Mouse (Mus musculus): ENCODE measurements around the gene Hemk1. TPM values are rescaled to one million over a fixed set of nuclear protein-coding genes. Genes with fewer than 3 reads are reported as not detected.

The Hemk1 gene
- polyA plus RNA-seq, 1 experiment, result 30.2 TPM

GRCm38 (mm10) chr9:107340267-107340859, 2.2 kb upstream of the Hemk1 start, which contains the start of gene 6430571L13Rik:
TSS of gene 6430571L13Rik (plus strand) at chr9:107340602.
- WGBS, result under 1% methylated on average over 34 of the region's 34 CpGs
- Histone ChIP-seq H3K27ac (ENCODE audit: control insufficient read depth, insufficient read depth, low read depth, low read length, poor library complexity) (no peak within 1 kb of the TSS; the same call in 1 of the 2 replicates), H3K4me3 (replicated peaks; ENCODE audit: control insufficient read depth, low read depth, low read length) (peak within 1 kb of the TSS; percentile 60), H3K4me1 (ENCODE audit: control insufficient read depth, insufficient read depth, low read length) (no peaks in the 10 kb centered on the region; the same call in 1 of the 2 replicates)
- TF ChIP-seq CTCF (IDR thresholded peaks at IDR 0.05; ENCODE audit: control insufficient read depth, insufficient read depth, low read length) (no peak), POLR2A (IDR thresholded peaks at IDR 0.05; ENCODE audit: borderline replicate concordance, control insufficient read depth, low read depth, low read length) (no peak)

GRCm38 (mm10) chr9:107336386-107336785, 1.8 kb downstream of the Hemk1 start:
- no peaks in the 10 kb centered on the region; the same call in 1 of the 2 replicates for H3K4me1 ChIP-seq (ENCODE audit: control insufficient read depth, insufficient read depth, low read length)
- 85% methylated on average over 6 of the region's 6 CpGs for WGBS
- H3K4me3 ChIP-seq (replicated peaks; ENCODE audit: control insufficient read depth, low read depth, low read length), result no peak overlapping the region
- no peak overlapping the region for H3K27ac ChIP-seq (ENCODE audit: control insufficient read depth, insufficient read depth, low read depth, low read length, poor library complexity)
- no peak for TF ChIP-seq POLR2A (IDR thresholded peaks at IDR 0.05; ENCODE audit: borderline replicate concordance, control insufficient read depth, low read depth, low read length)
- no peak for TF ChIP-seq CTCF (IDR thresholded peaks at IDR 0.05; ENCODE audit: control insufficient read depth, insufficient read depth, low read length)

- H3K4me3 ChIP-seq (replicated peaks; ENCODE audit: control insufficient read depth, low read depth, low read length), result no peak overlapping the region
- TF ChIP-seq CTCF (IDR thresholded peaks at IDR 0.05; ENCODE audit: control insufficient read depth, insufficient read depth, low read length) (peak; percentile 96), POLR2A (IDR thresholded peaks at IDR 0.05; ENCODE audit: borderline replicate concordance, control insufficient read depth, low read depth, low read length) (no peak)
- H3K27ac ChIP-seq (ENCODE audit: control insufficient read depth, insufficient read depth, low read depth, low read length, poor library complexity), result no peak overlapping the region
- WGBS, result 3% methylated on average over 5 of the region's 5 CpGs
- no peaks in the 10 kb centered on the region; the same call in 1 of the 2 replicates for H3K4me1 ChIP-seq (ENCODE audit: control insufficient read depth, insufficient read depth, low read length)
Observed at GRCm38 (mm10) chr9:107335909-107336308, 2.2 kb downstream of the Hemk1 start.

GRCm38 (mm10) chr9:107335046-107335445, 3.1 kb downstream of the Hemk1 start:
- H3K4me3 ChIP-seq (replicated peaks; ENCODE audit: control insufficient read depth, low read depth, low read length), result no peak overlapping the region
- H3K27ac ChIP-seq (ENCODE audit: control insufficient read depth, insufficient read depth, low read depth, low read length, poor library complexity), result no peak overlapping the region
- H3K4me1 ChIP-seq (ENCODE audit: control insufficient read depth, insufficient read depth, low read length), result no peaks in the 10 kb centered on the region
- TF ChIP-seq POLR2A (IDR thresholded peaks at IDR 0.05; ENCODE audit: borderline replicate concordance, control insufficient read depth, low read depth, low read length), result no peak
- TF ChIP-seq CTCF (IDR thresholded peaks at IDR 0.05; ENCODE audit: control insufficient read depth, insufficient read depth, low read length), result no peak
- 77% methylated on average over 5 of the region's 5 CpGs for WGBS

GRCm38 (mm10) chr9:107334356-107334755, 3.8 kb downstream of the Hemk1 start:
- no peak for TF ChIP-seq POLR2A (IDR thresholded peaks at IDR 0.05; ENCODE audit: borderline replicate concordance, control insufficient read depth, low read depth, low read length)
- no peak for TF ChIP-seq CTCF (IDR thresholded peaks at IDR 0.05; ENCODE audit: control insufficient read depth, insufficient read depth, low read length)
- Histone ChIP-seq H3K27ac (ENCODE audit: control insufficient read depth, insufficient read depth, low read depth, low read length, poor library complexity) (no peak overlapping the region), H3K4me1 (ENCODE audit: control insufficient read depth, insufficient read depth, low read length) (no peaks in the 10 kb centered on the region), H3K4me3 (replicated peaks; ENCODE audit: control insufficient read depth, low read depth, low read length) (no peak overlapping the region)
- 66% methylated on average over 6 of the region's 6 CpGs for WGBS

- no peak overlapping the region for H3K27ac ChIP-seq (ENCODE audit: control insufficient read depth, insufficient read depth, low read depth, low read length, poor library complexity)
Observed at GRCm38 (mm10) chr9:107333686-107334085, 4.5 kb downstream of the Hemk1 start.

GRCm38 (mm10) chr9:107330791-107331190, 7.4 kb downstream of the Hemk1 start:
- Histone ChIP-seq H3K4me3 (replicated peaks; ENCODE audit: control insufficient read depth, low read depth, low read length) (no peak overlapping the region), H3K4me1 (ENCODE audit: control insufficient read depth, insufficient read depth, low read length) (no peaks in the 10 kb centered on the region), H3K27ac (ENCODE audit: control insufficient read depth, insufficient read depth, low read depth, low read length, poor library complexity) (no peak overlapping the region)
- WGBS, result 52% methylated on average over 6 of the region's 6 CpGs
- TF ChIP-seq CTCF (IDR thresholded peaks at IDR 0.05; ENCODE audit: control insufficient read depth, insufficient read depth, low read length) (no peak), POLR2A (IDR thresholded peaks at IDR 0.05; ENCODE audit: borderline replicate concordance, control insufficient read depth, low read depth, low read length) (no peak)

More at GRCm38 (mm10) chr9:107333686-107334085, 4.5 kb downstream of the Hemk1 start:
- Histone ChIP-seq H3K4me3 (replicated peaks; ENCODE audit: control insufficient read depth, low read depth, low read length) (no peak overlapping the region), H3K4me1 (ENCODE audit: control insufficient read depth, insufficient read depth, low read length) (no peaks in the 10 kb centered on the region)
- TF ChIP-seq POLR2A (IDR thresholded peaks at IDR 0.05; ENCODE audit: borderline replicate concordance, control insufficient read depth, low read depth, low read length), result no peak
- TF ChIP-seq CTCF (IDR thresholded peaks at IDR 0.05; ENCODE audit: control insufficient read depth, insufficient read depth, low read length), result no peak
- WGBS, result 40% methylated on average over 2 of the region's 2 CpGs

- no peak overlapping the region for H3K27ac ChIP-seq (ENCODE audit: control insufficient read depth, insufficient read depth, low read depth, low read length, poor library complexity)
- no peaks in the 10 kb centered on the region for H3K4me1 ChIP-seq (ENCODE audit: control insufficient read depth, insufficient read depth, low read length)
- TF ChIP-seq CTCF (IDR thresholded peaks at IDR 0.05; ENCODE audit: control insufficient read depth, insufficient read depth, low read length) (no peak), POLR2A (IDR thresholded peaks at IDR 0.05; ENCODE audit: borderline replicate concordance, control insufficient read depth, low read depth, low read length) (no peak)
- WGBS, result 83% methylated on average over 16 of the region's 16 CpGs
- no peak overlapping the region for H3K4me3 ChIP-seq (replicated peaks; ENCODE audit: control insufficient read depth, low read depth, low read length)
Observed at GRCm38 (mm10) chr9:107327879-107328620, 10.1 kb downstream of the Hemk1 start.

Measured in bone marrow, adult 2 months (tissue).